Mouse (Mus musculus) lung, postnatal 0 days (tissue): Measurements from ENCODE around the gene Gm49369.

Experiments
- CTCF ChIP-seq: IDR thresholded peaks from 2 replicates; pipeline ENCODE4 v1.5.1; 2016; ENCODE audit warnings: antibody characterized with exemption, mild to moderate bottlenecking
- EP300 ChIP-seq: IDR thresholded peaks from 2 replicates; pipeline ENCODE4 v1.6.1; 2016; ENCODE audit warnings: antibody characterized with exemption, mild to moderate bottlenecking, control low read depth

- peak; percentile 79 for TF ChIP-seq EP300
- TF ChIP-seq CTCF: no peak
Measured at GRCm38 (mm10) chr7:142415314-142415713, 32.8 kb upstream of the Gm49369 start.
